Mouse (Mus musculus): ENCODE measurements at regions not wholly inside any gene's neighbourhood (a gene's known extent, or its start where the extent isn't known, plus 50 kb on each side); places are given as distances from the start of the nearest gene placed in this dataset.

DNA sequence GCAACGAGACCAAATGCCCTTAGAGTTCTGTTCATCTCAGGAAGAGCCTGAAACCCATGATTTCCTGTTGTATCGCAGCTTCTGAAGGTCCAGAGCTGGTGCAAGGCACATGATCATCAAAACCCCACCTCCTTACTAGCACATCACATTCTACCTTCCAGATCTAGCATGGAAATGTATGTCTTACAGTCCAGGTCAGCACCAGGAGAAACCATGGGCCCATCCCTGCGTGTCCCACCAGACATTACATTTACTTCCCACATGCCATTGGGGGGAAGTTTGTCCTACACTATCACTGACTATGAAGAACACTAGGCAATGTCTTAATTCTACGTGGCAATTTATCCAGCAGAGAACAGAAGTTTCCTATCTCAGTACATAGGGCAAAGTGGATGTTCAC, 197.0 kb upstream of the Jun start:
- H3K27ac ChIP-seq, result no peak overlapping the region
- no peak overlapping the region for H3K9ac ChIP-seq (ENCODE audit: low read depth, low read length)
- H3K4me1 ChIP-seq (replicated peaks; ENCODE audit: insufficient read depth, low read length), result no peaks in the 10 kb centered on the region
- H3K4me2 ChIP-seq (ENCODE audit: low read length), result no peak overlapping the region
- H3K4me3 ChIP-seq (replicated peaks; ENCODE audit: low read depth, low read length), result no peak overlapping the region
- no peaks in the 10 kb centered on the region for H3K9me3 ChIP-seq (replicated peaks; ENCODE audit: low read length)
- no peaks in the 10 kb centered on the region for H3K27me3 ChIP-seq (ENCODE audit: insufficient read depth, low read length)
- WGBS, result 89% methylated on average over 4 of the region's 4 CpGs
- no peak for ATAC-seq (replicated peaks; ENCODE audit: low FRiP score, low read depth)
- no peak for TF ChIP-seq CTCF (IDR thresholded peaks at IDR 0.05; ENCODE audit: low read depth)
- no peak for DNase-seq (ENCODE audit: low spot score)
- no peaks in the 10 kb centered on the region for H3K36me3 ChIP-seq (ENCODE audit: insufficient read depth, low read length)

DNA sequence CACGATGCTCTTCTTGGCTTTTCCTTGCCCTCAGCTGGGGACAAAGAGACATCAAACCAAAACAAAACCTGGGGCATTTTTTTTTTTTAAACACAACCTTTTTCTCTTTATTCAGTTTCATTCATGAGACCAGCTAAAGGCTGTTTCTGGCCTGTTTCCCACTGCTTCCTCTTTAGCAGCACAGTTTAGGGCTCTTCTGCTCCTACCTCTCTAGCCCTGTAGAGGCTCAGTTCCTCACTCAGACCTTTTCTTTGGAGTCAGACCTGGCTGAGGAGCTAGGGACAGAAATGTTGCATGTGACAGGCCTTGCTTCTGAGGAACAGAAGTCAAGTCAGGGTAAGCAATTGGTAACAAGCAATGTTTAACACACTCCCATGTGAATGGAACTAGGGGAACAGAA, 198.1 kb upstream of the Jun start:
- no peak for ATAC-seq (replicated peaks; ENCODE audit: low FRiP score, low read depth)
- no peaks in the 10 kb centered on the region for H3K4me1 ChIP-seq (replicated peaks; ENCODE audit: insufficient read depth, low read length)
- H3K4me3 ChIP-seq (replicated peaks; ENCODE audit: low read depth, low read length), result no peak overlapping the region
- H3K4me2 ChIP-seq (ENCODE audit: low read length), result no peak overlapping the region
- TF ChIP-seq CTCF (IDR thresholded peaks at IDR 0.05; ENCODE audit: low read depth), result no peak
- H3K27me3 ChIP-seq (ENCODE audit: insufficient read depth, low read length), result no peaks in the 10 kb centered on the region
- no peak overlapping the region for H3K9ac ChIP-seq (ENCODE audit: low read depth, low read length)
- 56% methylated on average over 1 of the region's 1 CpGs for WGBS
- DNase-seq (ENCODE audit: low spot score), result no peak
- no peaks in the 10 kb centered on the region for H3K9me3 ChIP-seq (replicated peaks; ENCODE audit: low read length)
- no peaks in the 10 kb centered on the region for H3K36me3 ChIP-seq (ENCODE audit: insufficient read depth, low read length)
- no peak overlapping the region for H3K27ac ChIP-seq

DNA sequence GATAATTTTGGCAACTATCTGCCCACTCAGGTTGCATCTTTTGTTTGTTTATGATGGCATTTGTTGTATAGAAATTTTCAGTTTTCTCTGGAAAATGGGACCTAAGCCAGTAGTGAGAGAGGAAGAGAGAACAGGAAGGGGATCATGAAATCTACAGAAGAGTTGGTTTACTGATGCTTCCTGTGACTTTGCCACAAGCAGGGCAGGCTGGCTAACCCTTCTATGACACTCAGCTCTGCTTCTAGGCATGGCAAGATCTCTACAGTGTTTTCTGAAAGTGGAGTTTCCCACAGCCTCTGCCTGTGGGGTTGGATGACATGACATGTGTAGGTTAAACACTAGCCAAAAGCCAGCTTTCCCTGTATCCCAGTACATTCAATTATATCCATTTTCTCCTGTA, 217.7 kb upstream of the Jun start:
- Histone ChIP-seq H3K4me1 (replicated peaks; ENCODE audit: insufficient read depth, low read length) (no peaks in the 10 kb centered on the region), H3K4me2 (ENCODE audit: low read length) (no peak overlapping the region), H3K9me3 (replicated peaks; ENCODE audit: low read length) (no peaks in the 10 kb centered on the region), H3K27ac (no peak overlapping the region), H3K4me3 (replicated peaks; ENCODE audit: low read depth, low read length) (no peak overlapping the region), H3K36me3 (ENCODE audit: insufficient read depth, low read length) (no peaks in the 10 kb centered on the region), H3K27me3 (ENCODE audit: insufficient read depth, low read length) (no peaks in the 10 kb centered on the region), H3K9ac (ENCODE audit: low read depth, low read length) (no peak overlapping the region)
- no peak for ATAC-seq (replicated peaks; ENCODE audit: low FRiP score, low read depth)
- no peak for TF ChIP-seq CTCF (IDR thresholded peaks at IDR 0.05; ENCODE audit: low read depth)
- no peak for DNase-seq (ENCODE audit: low spot score)

DNA sequence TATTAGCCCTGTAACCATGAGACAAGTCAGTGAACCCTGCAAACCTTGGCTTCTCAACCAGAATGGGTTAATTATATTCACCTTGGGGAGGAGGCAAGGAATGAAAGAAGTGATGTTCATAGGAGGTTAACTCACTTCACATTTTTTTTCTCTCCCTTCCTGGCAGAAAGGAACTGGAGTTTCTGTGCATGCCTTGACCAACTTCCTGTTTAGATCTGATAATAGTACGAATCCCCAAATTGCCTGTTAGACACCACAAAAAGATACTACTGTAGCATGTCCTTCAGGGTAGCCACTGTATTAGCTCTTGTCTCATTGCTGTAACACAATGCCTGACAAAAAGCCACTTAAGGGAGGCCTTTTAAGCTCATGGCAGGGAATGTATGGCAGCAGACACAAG, 218.4 kb upstream of the Jun start:
- H3K9ac ChIP-seq (ENCODE audit: low read depth, low read length), result no peak overlapping the region
- H3K4me1 ChIP-seq (replicated peaks; ENCODE audit: insufficient read depth, low read length), result no peaks in the 10 kb centered on the region
- no peak overlapping the region for H3K4me3 ChIP-seq (replicated peaks; ENCODE audit: low read depth, low read length)
- H3K27ac ChIP-seq, result no peak overlapping the region
- no peak overlapping the region for H3K4me2 ChIP-seq (ENCODE audit: low read length)
- no peaks in the 10 kb centered on the region for H3K27me3 ChIP-seq (ENCODE audit: insufficient read depth, low read length)
- WGBS, result 50% methylated on average over 1 of the region's 1 CpGs
- no peaks in the 10 kb centered on the region for H3K9me3 ChIP-seq (replicated peaks; ENCODE audit: low read length)
- DNase-seq (ENCODE audit: low spot score) (no peak), ATAC-seq (replicated peaks; ENCODE audit: low FRiP score, low read depth) (no peak)
- TF ChIP-seq CTCF (IDR thresholded peaks at IDR 0.05; ENCODE audit: low read depth), result no peak
- H3K36me3 ChIP-seq (ENCODE audit: insufficient read depth, low read length), result no peaks in the 10 kb centered on the region

DNA sequence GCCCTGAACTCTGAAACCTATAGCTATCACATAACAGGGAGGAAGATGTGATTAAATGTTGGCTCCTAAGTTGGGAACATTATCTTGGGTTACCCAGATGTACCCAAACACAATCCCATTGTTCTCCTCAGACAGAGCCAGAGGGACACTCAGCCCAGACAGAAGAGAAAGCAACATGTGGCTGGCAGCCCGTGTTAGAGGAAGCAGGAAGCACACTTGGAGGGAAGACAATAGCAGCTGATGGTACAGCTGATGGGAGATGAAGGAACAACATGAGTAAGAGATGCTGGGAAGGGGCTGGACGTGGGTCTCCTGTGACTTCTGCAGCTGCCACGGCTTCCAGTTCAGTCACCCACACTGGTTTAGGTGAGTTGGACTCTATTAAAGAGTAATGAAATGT, 224.2 kb upstream of the Jun start:
- no peak for TF ChIP-seq CTCF (IDR thresholded peaks at IDR 0.05; ENCODE audit: low read depth)
- Histone ChIP-seq H3K36me3 (ENCODE audit: insufficient read depth, low read length) (no peaks in the 10 kb centered on the region), H3K27ac (no peak overlapping the region), H3K9me3 (replicated peaks; ENCODE audit: low read length) (no peaks in the 10 kb centered on the region), H3K4me1 (replicated peaks; ENCODE audit: insufficient read depth, low read length) (peaks cover 16% of the 10 kb centered on the region; the same call in 1 of the 2 replicates), H3K4me3 (replicated peaks; ENCODE audit: low read depth, low read length) (no peak overlapping the region), H3K4me2 (ENCODE audit: low read length) (no peak overlapping the region), H3K27me3 (ENCODE audit: insufficient read depth, low read length) (no peaks in the 10 kb centered on the region), H3K9ac (ENCODE audit: low read depth, low read length) (no peak overlapping the region)
- ATAC-seq (replicated peaks; ENCODE audit: low FRiP score, low read depth) (no peak), DNase-seq (ENCODE audit: low spot score) (peak; percentile 30)
- WGBS, result 63% methylated on average over 3 of the region's 3 CpGs

DNA sequence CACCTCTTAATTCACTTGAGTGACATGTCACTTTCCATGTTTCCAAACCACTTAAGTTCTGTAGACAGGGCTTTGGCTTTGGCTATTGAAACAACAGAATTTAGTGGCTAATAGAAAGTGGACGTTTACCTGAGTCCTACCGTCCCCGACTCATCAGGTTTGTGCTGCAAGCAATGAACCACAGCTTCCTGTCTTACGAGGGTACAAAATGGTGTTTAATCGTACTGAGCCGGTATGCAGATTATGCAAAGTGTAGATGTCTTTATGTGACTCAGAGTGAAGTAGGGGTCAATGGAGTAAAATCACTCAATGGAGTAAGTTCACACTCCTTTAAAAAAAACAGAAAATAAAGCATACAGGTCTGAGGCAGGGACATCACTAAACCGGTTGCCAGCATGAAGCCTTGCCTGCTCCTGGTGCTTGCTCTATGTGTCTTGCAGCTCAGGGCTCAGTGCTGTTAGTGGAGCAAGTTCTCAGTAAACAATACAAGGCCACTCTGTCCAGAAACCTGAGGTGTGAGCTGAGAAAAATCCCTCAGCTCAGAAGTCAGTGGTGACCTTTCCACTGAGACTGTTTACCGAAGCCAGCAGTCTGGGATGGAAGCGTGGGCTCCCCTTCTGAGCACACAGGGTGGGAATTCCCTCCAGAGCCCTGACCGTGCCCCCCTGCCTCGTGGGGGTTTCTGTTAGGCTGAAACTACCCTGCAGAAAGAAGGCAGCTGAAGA, 226.1 kb upstream of the Jun start:
- peaks cover 16% of the 10 kb centered on the region; the same call in 1 of the 2 replicates for H3K4me1 ChIP-seq (replicated peaks; ENCODE audit: insufficient read depth, low read length)
- no peaks in the 10 kb centered on the region for H3K36me3 ChIP-seq (ENCODE audit: insufficient read depth, low read length)
- H3K9me3 ChIP-seq (replicated peaks; ENCODE audit: low read length), result no peaks in the 10 kb centered on the region
- TF ChIP-seq CTCF (IDR thresholded peaks at IDR 0.05; ENCODE audit: low read depth), result no peak
- H3K4me2 ChIP-seq (ENCODE audit: low read length), result peak overlapping the region; percentile 30
- no peak overlapping the region for H3K4me3 ChIP-seq (replicated peaks; ENCODE audit: low read depth, low read length)
- H3K9ac ChIP-seq (ENCODE audit: low read depth, low read length), result peak overlapping the region; percentile 38; the same call in 1 of the 2 replicates
- ATAC-seq (replicated peaks; ENCODE audit: low FRiP score, low read depth), result peak; percentile 61
- 17% methylated on average over 11 of the region's 11 CpGs for WGBS
- H3K27ac ChIP-seq, result peak overlapping the region; percentile 93
- no peaks in the 10 kb centered on the region for H3K27me3 ChIP-seq (ENCODE audit: insufficient read depth, low read length)
- DNase-seq (ENCODE audit: low spot score), result peak; percentile 60

DNA sequence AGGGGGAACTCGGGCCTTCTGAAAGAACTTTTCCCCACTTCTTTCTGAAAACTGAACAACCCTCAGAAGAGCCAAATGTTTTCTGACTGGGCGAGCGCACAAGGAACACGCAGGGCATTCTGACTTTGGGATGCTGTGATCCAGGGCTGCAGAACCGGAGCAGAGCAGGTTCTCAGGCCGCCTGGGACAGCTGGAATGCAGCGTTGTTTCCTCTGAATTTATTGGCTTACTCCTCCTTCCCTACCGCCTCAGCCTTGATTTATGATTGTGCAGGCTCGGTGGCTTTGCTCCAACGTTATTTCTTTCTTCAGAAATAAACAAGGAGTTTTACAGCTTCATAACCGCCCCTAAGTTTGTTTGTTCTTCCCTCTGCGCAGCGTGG, 226.7 kb upstream of the Jun start:
- Histone ChIP-seq H3K36me3 (ENCODE audit: insufficient read depth, low read length) (no peaks in the 10 kb centered on the region), H3K9ac (ENCODE audit: low read depth, low read length) (peak overlapping the region; percentile 38; the same call in 1 of the 2 replicates), H3K4me1 (replicated peaks; ENCODE audit: insufficient read depth, low read length) (peaks cover 16% of the 10 kb centered on the region), H3K27me3 (ENCODE audit: insufficient read depth, low read length) (no peaks in the 10 kb centered on the region), H3K27ac (peak overlapping the region; percentile 93), H3K4me2 (ENCODE audit: low read length) (peak overlapping the region; percentile 30), H3K4me3 (replicated peaks; ENCODE audit: low read depth, low read length) (no peak overlapping the region), H3K9me3 (replicated peaks; ENCODE audit: low read length) (no peaks in the 10 kb centered on the region)
- TF ChIP-seq CTCF (IDR thresholded peaks at IDR 0.05; ENCODE audit: low read depth), result no peak
- DNase-seq (ENCODE audit: low spot score), result peak; percentile 96
- WGBS, result 5% methylated on average over 13 of the region's 13 CpGs
- ATAC-seq (replicated peaks; ENCODE audit: low FRiP score, low read depth), result peak; percentile 82
